Mouse (Mus musculus) liver, embryonic 15.5 days (tissue): Measurements from ENCODE around the gene Cbx7. TPM values are rescaled to one million over a fixed set of nuclear protein-coding genes. Genes with fewer than 3 reads are reported as not detected.
A peak's percentile ranks its signal among the peaks of the same experiment; 100 is the strongest.

Source experiments
- ATAC-seq: fragments of 200-750 bp; cut with Nextera tagmentation; 2 replicates; pipeline ENCODE4 v1.8.0; 2017; ENCODE audit warnings: moderate number of reproducible peaks, mild to moderate bottlenecking, moderate library complexity; ENCODE audit not compliant: insufficient read depth
- H3K27ac ChIP-seq: fragments of 300-500 bp; sonication (generic); replicated peaks from 2 replicates; pipeline ENCODE4 v1.5.1; 2015; ENCODE audit warnings: mild to moderate bottlenecking, inconsistent platforms
- H3K27me3 ChIP-seq: fragments of 300-500 bp; sonication (generic); 2 replicates; pipeline ENCODE4 v1.6.1; 2015; ENCODE audit warnings: mild to moderate bottlenecking, inconsistent platforms
- H3K36me3 ChIP-seq: fragments of 300-500 bp; sonication (generic); replicated peaks from 2 replicates; pipeline ENCODE4 v1.6.1; 2015; ENCODE audit warnings: moderate library complexity, mild to moderate bottlenecking, inconsistent platforms
- H3K4me1 ChIP-seq: fragments of 300-500 bp; sonication (generic); replicated peaks from 2 replicates; pipeline ENCODE4 v1.6.1; 2015; ENCODE audit warnings: inconsistent platforms
- H3K4me2 ChIP-seq: fragments of 300-500 bp; sonication (generic); 2 replicates; pipeline ENCODE4 v1.6.1; 2015; ENCODE audit warnings: moderate library complexity, mild to moderate bottlenecking, inconsistent platforms
- H3K4me3 ChIP-seq: fragments of 300-500 bp; sonication (generic); replicated peaks from 2 replicates; pipeline ENCODE4 v1.5.1; 2015; ENCODE audit warnings: mild to moderate bottlenecking, inconsistent platforms
- H3K9ac ChIP-seq: fragments of 300-500 bp; sonication (generic); 2 replicates; pipeline ENCODE4 v1.6.1; 2015; ENCODE audit warnings: moderate library complexity, mild to moderate bottlenecking, inconsistent platforms
- H3K9me3 ChIP-seq: fragments of 300-500 bp; sonication (generic); replicated peaks from 2 replicates; pipeline ENCODE4 v1.6.1; 2016; ENCODE audit warnings: inconsistent platforms
- WGBS: fragments of 180-500 bp; shearing (Covaris S2); methylation state at CpG from one replicate; pipeline ENCODE4 v1.1.7; 2015; ENCODE audit warnings: mixed read lengths; ENCODE audit not compliant: insufficient replicate concordance; 5-methylcytosine and 5-hydroxymethylcytosine counted together
- polyA plus RNA-seq: library from polyadenylated mRNA; unstranded; fragments of >200 nt; fragmentation: Nextera tagmentation; extraction: Ambion mirVana; gene quantifications from 2 replicates; pipeline ENCODE4 v1.2.1, GENCODE M21; 2015

Gene Cbx7
- polyA plus RNA-seq, 1 experiment from 2014 or later, result 0.97 TPM

GRCm38 (mm10) chr15:80011778-80012526 is 41.0 kb upstream of the Cbx7 start:
- peak overlapping the region; percentile 53 for H3K4me3 ChIP-seq
- H3K27ac ChIP-seq, result no peak overlapping the region
- no peaks in the 10 kb centered on the region for H3K9me3 ChIP-seq
- H3K36me3 ChIP-seq, result no peaks in the 10 kb centered on the region
- H3K27me3 ChIP-seq, result peaks cover 76% of the 10 kb centered on the region
- whole genome bisulfite sequencing, result 3% methylated on average over 56 of the region's 56 CpGs
- H3K9ac ChIP-seq, result no peak overlapping the region
- ATAC-seq, result no peak; the same call in 1 of the 2 replicates
- peaks cover 24% of the 10 kb centered on the region for H3K4me1 ChIP-seq
- peak overlapping the region; percentile 69 for H3K4me2 ChIP-seq

GRCm38 (mm10) chr15:80011194-80011593 is 40.3 kb upstream of the Cbx7 start:
- Histone ChIP-seq H3K9ac (no peak overlapping the region), H3K27ac (no peak overlapping the region), H3K4me3 (no peak overlapping the region), H3K27me3 (peaks cover 70% of the 10 kb centered on the region), H3K4me1 (peaks cover 24% of the 10 kb centered on the region), H3K36me3 (no peaks in the 10 kb centered on the region), H3K4me2 (0 out of 2 replicates have a peak overlapping the region, but pooled peaks have one; percentile 69), H3K9me3 (no peaks in the 10 kb centered on the region)
- no peak for ATAC-seq
- 17% methylated on average over 6 of the region's 6 CpGs for WGBS

DNA sequence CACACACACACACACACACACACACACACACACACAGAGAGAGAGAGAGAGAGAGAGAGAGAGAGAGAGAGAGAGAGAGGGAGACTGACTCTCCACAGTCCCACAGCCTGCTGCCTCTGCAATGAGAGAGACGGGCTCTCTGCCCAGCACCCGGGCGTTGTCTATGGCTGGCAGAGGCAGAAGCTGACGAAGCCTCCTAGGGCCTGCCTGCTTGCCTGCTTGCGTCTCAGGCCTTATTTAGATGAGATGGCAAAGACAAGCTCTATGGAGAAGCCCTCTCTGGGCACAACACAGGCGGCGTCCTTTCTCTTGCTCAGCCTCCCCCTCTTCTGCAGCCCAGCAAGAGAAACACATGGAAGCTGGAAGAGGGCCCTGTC is 39.3 kb upstream of the Cbx7 start:
- Histone ChIP-seq H3K4me3 (no peak overlapping the region), H3K4me1 (peaks cover 30% of the 10 kb centered on the region), H3K9ac (no peak overlapping the region), H3K9me3 (no peaks in the 10 kb centered on the region), H3K27me3 (peaks cover 66% of the 10 kb centered on the region), H3K4me2 (no peak overlapping the region), H3K27ac (no peak overlapping the region), H3K36me3 (no peaks in the 10 kb centered on the region)
- ATAC-seq, result no peak
- WGBS, result 48% methylated on average over 7 of the region's 7 CpGs

- no peak for ATAC-seq
- no peaks in the 10 kb centered on the region for H3K36me3 ChIP-seq
- H3K9me3 ChIP-seq, result no peaks in the 10 kb centered on the region
- WGBS, result 61% methylated on average over 12 of the region's 12 CpGs
- no peak overlapping the region for H3K4me2 ChIP-seq
- H3K4me1 ChIP-seq, result peaks cover 34% of the 10 kb centered on the region
- H3K4me3 ChIP-seq, result no peak overlapping the region
- no peak overlapping the region for H3K27ac ChIP-seq
- peaks cover 66% of the 10 kb centered on the region for H3K27me3 ChIP-seq
- no peak overlapping the region for H3K9ac ChIP-seq
Measured at GRCm38 (mm10) chr15:80009421-80010181, 38.7 kb upstream of the Cbx7 start.

- no peaks in the 10 kb centered on the region for H3K36me3 ChIP-seq
- no peak overlapping the region for H3K27ac ChIP-seq
- no peak overlapping the region for H3K9ac ChIP-seq
- no peak overlapping the region for H3K4me2 ChIP-seq
- H3K9me3 ChIP-seq, result no peaks in the 10 kb centered on the region
- H3K4me1 ChIP-seq, result peaks cover 25% of the 10 kb centered on the region
- ATAC-seq, result no peak
- peaks cover 57% of the 10 kb centered on the region for H3K27me3 ChIP-seq
- WGBS, result 73% methylated on average over 6 of the region's 6 CpGs
- H3K4me3 ChIP-seq, result no peak overlapping the region
Measured at GRCm38 (mm10) chr15:80008461-80008860, 37.5 kb upstream of the Cbx7 start.

DNA sequence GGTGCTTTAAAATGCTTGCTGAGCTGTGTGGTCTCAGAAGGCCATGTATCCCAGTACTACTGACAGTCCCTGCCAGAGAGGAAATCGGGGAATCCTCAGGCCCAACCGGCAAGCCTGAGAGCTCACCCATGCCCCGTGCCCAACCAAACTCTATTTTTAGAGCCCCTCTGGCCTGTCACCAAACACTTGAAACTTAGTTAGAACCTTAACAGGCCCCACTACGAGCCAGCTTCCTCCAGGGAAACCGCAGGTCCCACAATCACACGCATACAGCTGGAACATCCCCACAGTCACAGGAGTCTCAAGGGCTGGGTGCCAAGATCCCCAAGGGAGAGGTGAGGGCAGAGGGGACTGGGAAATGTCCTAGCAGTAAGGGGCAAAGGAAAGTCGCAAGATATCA is 35.2 kb upstream of the Cbx7 start:
- no peak overlapping the region for H3K4me2 ChIP-seq

DNA sequence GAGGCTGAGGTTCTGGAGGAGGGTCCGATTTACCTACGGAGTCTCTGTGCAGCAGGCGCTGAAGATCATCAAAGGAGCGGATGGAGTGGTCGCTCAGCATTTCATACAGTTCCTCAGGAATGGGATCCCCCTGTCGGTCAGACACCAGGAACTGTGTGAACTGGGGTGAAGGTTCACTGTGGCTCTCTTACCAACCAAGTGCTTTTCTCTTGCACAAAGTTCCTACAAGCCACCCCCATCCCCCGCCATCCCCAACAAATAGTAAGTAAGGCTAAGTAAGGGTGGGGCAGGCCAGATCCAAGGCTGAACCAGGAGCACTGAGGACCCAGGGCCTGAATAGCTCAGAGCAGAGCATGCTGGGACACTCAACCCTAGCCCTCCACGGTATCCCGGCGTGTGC is 34.5 kb upstream of the Cbx7 start:
- Histone ChIP-seq H3K4me2 (no peak overlapping the region), H3K9me3 (no peaks in the 10 kb centered on the region), H3K27ac (no peak overlapping the region), H3K27me3 (peaks cover 27% of the 10 kb centered on the region), H3K4me1 (peaks cover 10% of the 10 kb centered on the region), H3K9ac (no peak overlapping the region), H3K4me3 (no peak overlapping the region), H3K36me3 (no peaks in the 10 kb centered on the region)
- ATAC-seq, result no peak
- WGBS, result 35% methylated on average over 10 of the region's 10 CpGs

More for the DNA sequence above, 35.2 kb upstream of the Cbx7 start:
- Histone ChIP-seq H3K27me3 (peaks cover 34% of the 10 kb centered on the region), H3K4me1 (peaks cover 10% of the 10 kb centered on the region), H3K36me3 (no peaks in the 10 kb centered on the region), H3K9me3 (no peaks in the 10 kb centered on the region), H3K9ac (no peak overlapping the region), H3K27ac (no peak overlapping the region), H3K4me3 (no peak overlapping the region)
- no peak for ATAC-seq
- WGBS, result 19% methylated on average over 7 of the region's 7 CpGs

GRCm38 (mm10) chr15:80004644-80005340 is 33.9 kb upstream of the Cbx7 start:
- Histone ChIP-seq H3K4me2 (no peak overlapping the region), H3K4me3 (no peak overlapping the region), H3K9ac (no peak overlapping the region), H3K4me1 (peaks cover 10% of the 10 kb centered on the region), H3K9me3 (no peaks in the 10 kb centered on the region), H3K36me3 (no peaks in the 10 kb centered on the region), H3K27me3 (peaks cover 23% of the 10 kb centered on the region), H3K27ac (no peak overlapping the region)
- peak; percentile 40; the same call in 1 of the 2 replicates for ATAC-seq
- 10% methylated on average over 14 of the region's 14 CpGs for WGBS

GRCm38 (mm10) chr15:80003581-80003980 is 32.7 kb upstream of the Cbx7 start:
- Histone ChIP-seq H3K4me2 (no peak overlapping the region), H3K4me3 (no peak overlapping the region), H3K9ac (no peak overlapping the region), H3K9me3 (no peaks in the 10 kb centered on the region), H3K27ac (no peak overlapping the region), H3K4me1 (peaks cover 10% of the 10 kb centered on the region), H3K27me3 (peaks cover 20% of the 10 kb centered on the region), H3K36me3 (no peaks in the 10 kb centered on the region)
- no peak for ATAC-seq
- WGBS, result 28% methylated on average over 2 of the region's 2 CpGs

DNA sequence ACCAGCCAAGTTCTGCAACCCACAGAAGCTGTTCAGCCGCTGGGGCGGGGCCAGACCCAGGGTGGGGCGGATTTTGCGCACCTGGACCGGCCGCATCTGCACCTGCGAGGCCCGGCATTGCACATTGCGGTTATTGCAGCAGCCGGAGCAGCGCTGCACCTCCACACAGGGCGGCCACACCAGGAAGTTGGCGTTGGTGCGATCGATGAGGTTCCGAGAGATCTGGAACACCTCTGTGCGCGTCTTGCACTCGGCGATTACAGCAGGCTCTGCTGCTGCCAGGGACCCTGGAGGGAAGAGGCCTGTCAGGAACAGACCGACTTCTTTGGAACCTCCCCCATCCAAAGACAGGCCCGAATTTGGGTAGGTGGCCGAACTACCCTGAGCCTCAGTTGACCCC is 30.7 kb upstream of the Cbx7 start:
- no peak for ATAC-seq
- Histone ChIP-seq H3K36me3 (no peaks in the 10 kb centered on the region), H3K9ac (no peak overlapping the region), H3K4me1 (peaks cover 10% of the 10 kb centered on the region), H3K9me3 (no peaks in the 10 kb centered on the region), H3K4me2 (no peak overlapping the region), H3K27ac (no peak overlapping the region), H3K4me3 (no peak overlapping the region), H3K27me3 (peaks cover 16% of the 10 kb centered on the region)
- WGBS, result 80% methylated on average over 23 of the region's 23 CpGs

DNA sequence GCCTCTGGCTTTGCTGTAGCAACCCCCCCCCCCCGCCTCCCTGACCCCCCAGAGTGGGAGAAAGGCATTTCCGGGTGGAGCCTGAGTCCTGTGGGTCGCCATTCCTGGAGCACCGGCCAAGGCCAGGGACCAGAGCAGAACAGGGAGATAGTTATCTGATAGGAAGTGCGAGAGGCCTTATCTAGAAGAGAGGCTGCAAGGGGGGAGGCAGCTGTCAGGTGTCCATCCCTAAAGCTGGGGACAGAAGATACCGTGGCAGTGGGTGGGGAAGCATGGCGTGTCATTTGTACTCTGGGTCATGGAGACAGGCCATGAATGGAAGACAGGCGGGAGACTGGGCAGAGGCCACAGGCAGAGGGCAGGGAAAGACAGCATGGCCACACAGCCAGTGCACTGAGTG is 29.8 kb upstream of the Cbx7 start:
- Histone ChIP-seq H3K9me3 (no peaks in the 10 kb centered on the region), H3K4me1 (peaks cover 9% of the 10 kb centered on the region; the same call in 1 of the 2 replicates), H3K4me3 (no peak overlapping the region), H3K4me2 (no peak overlapping the region), H3K9ac (no peak overlapping the region), H3K27ac (no peak overlapping the region), H3K27me3 (peaks cover 14% of the 10 kb centered on the region), H3K36me3 (no peaks in the 10 kb centered on the region)
- 14% methylated on average over 8 of the region's 8 CpGs for WGBS
- no peak for ATAC-seq
